Mouse (Mus musculus) neutrophil, adult 59 days (primary cell): ENCODE data around the gene Kras. TPM values are rescaled to one million over a fixed set of nuclear protein-coding genes. Genes with fewer than 3 reads are reported as not detected.

ENCODE experiments used
- total RNA-seq, 2 experiments: library from RNA; stranded (reverse); gene quantifications; 1 replicate in 1 of 2; 2 replicates in 1 of 2; pipeline ENCODE4 v1.2.4; 2023

Kras gene
- total RNA-seq = 10 to 100 TPM; 66.0 to 68.2 TPM

GRCm38 (mm10) chr6:145250185-145250791 is at the start of gene Kras:
Kras (minus strand) TSS chr6:145250239.

DNA sequence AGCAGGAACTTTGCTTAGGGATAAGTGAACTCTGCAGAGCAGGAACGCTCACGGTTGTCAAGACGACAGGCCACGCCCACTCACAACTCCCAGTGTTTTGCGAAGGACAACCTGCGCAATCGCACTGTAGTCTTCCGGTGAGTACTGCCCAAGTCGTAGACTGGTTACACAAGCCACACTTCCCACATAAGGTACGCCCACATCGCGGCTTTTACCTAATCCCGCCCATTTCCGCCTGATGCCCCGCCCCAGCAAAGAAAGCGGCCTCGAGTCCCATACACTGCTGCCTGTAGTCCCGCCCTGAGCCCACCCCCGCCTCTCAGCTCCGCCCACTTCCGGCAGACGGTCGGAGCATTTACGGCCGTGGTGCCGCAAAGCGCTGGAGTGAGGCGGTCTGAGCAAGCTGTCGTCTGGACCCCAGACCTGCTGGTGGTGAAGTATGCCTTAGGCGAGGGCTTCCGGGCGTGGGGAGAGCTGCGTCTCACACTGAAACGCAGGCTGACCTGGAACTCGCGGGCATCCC is 39.2 kb downstream of the Kras start, which contains the start of the genes Casc1 and Etfrf1:
TSS of gene Casc1 (minus strand) at position 190 of the 523 bp plus-strand sequence.
TSS of gene Etfrf1 (plus strand) at position 319 of the 523 bp plus-strand sequence.

Other genes with a start within 250 kb of the Kras start
- gene Bcat1, start 174.1 kb downstream of the Kras start, total RNA-seq = 1 to 10 TPM; 1.2 to 1.4 TPM
- gene Lrmp, start 134.6 kb downstream of the Kras start, total RNA-seq = 100 to 1,000 TPM; 152 TPM
- gene Casc1, start 39.2 kb downstream of the Kras start, total RNA-seq = under 1 TPM; 0.44 to 0.46 TPM
- 10 to 100 TPM; 17.9 to 18.9 TPM for gene Etfrf1, start 39.1 kb downstream of the Kras start, total RNA-seq